8 mouse cellular contexts compared by ENCODE assay signal in genomic region chr4:88438990-88439329, GRCm38 (mm10). TPM values are rescaled to one million over a fixed set of nuclear protein-coding genes. Genes with fewer than 3 reads are reported as not detected.
A peak's percentile ranks its signal among the peaks of the same experiment; 100 is the strongest.
DNase-seq lines count a peak whose midpoint lies in the region; ATAC-seq and TF ChIP-seq lines count a peak whose summit lies in the region.

No protein-coding gene starts in this region.

- H3K27ac ChIP-seq in kidney, embryonic 16.5 days (ENCODE audit: low read length), result peak overlapping the region; percentile 89
- peak overlapping the region; percentile 63; the same call in 1 of the 2 replicates for H3K27ac ChIP-seq in embryonic facial prominence, embryonic 15.5 days (replicated peaks)
- no peak overlapping the region for H3K27ac ChIP-seq in limb, embryonic 11.5 days (replicated peaks; ENCODE audit: low read depth, low read length)

- H3ac ChIP-seq in myocyte (ENCODE audit: control insufficient read depth, insufficient read length), result no peak overlapping the region

- WGBS in kidney, embryonic 16.5 days, result 9% methylated on average over 4 of the region's 4 CpGs
- 7% methylated on average over 4 of the region's 4 CpGs for WGBS in embryonic facial prominence, embryonic 15.5 days
- 16% methylated on average over 4 of the region's 4 CpGs for WGBS in limb, embryonic 11.5 days

- no peaks in the 10 kb centered on the region for H3K9me3 ChIP-seq in kidney, embryonic 16.5 days (ENCODE audit: low read length)
- no peaks in the 10 kb centered on the region for H3K9me3 ChIP-seq in embryonic facial prominence, embryonic 15.5 days (replicated peaks)
- H3K9me3 ChIP-seq in limb, embryonic 11.5 days (ENCODE audit: control insufficient read depth, low read length), result no peaks in the 10 kb centered on the region

- peak overlapping the region; percentile 50 for H3K4me3 ChIP-seq in kidney, embryonic 16.5 days (ENCODE audit: low read length)
- H3K4me3 ChIP-seq in embryonic facial prominence, embryonic 15.5 days (replicated peaks), result peak overlapping the region; percentile 46
- H3K4me3 ChIP-seq in limb, embryonic 11.5 days (ENCODE audit: low read depth, low read length), result peak overlapping the region; percentile 32
- H3K4me3 ChIP-seq in myocyte, result peak overlapping the region; percentile 6

- no peak for TF ChIP-seq POLR2A in myocyte (IDR thresholded peaks at IDR 0.05; ENCODE audit: insufficient read length, low read depth)

- peaks cover 21% of the 10 kb centered on the region for H3K4me1 ChIP-seq in kidney, embryonic 16.5 days (ENCODE audit: insufficient read depth, low read length)
- H3K4me1 ChIP-seq in embryonic facial prominence, embryonic 15.5 days, result peaks cover 14% of the 10 kb centered on the region
- peaks cover 11% of the 10 kb centered on the region for H3K4me1 ChIP-seq in limb, embryonic 11.5 days (ENCODE audit: control insufficient read depth, insufficient read depth, low read length)

- H3K9ac ChIP-seq in kidney, embryonic 16.5 days (replicated peaks; ENCODE audit: low read length), result peak overlapping the region; percentile 70; the same call in 1 of the 2 replicates
- peak overlapping the region; percentile 29; the same call in 1 of the 2 replicates for H3K9ac ChIP-seq in embryonic facial prominence, embryonic 15.5 days
- H3K9ac ChIP-seq in limb, embryonic 11.5 days (ENCODE audit: low read length), result no peak overlapping the region

- H3K79me2 ChIP-seq in myocyte (ENCODE audit: control insufficient read depth, insufficient read depth), result no peaks in the 10 kb centered on the region

- ATAC-seq in kidney, embryonic 16.5 days (ENCODE audit: low FRiP score, low TSS enrichment), result no peak
- no peak for ATAC-seq in embryonic facial prominence, embryonic 15.5 days (ENCODE audit: insufficient number of reproducible peaks, low FRiP score, low TSS enrichment, low read depth)
- peak; percentile 17; the same call in 1 of the 2 replicates for ATAC-seq in limb, embryonic 11.5 days (ENCODE audit: insufficient number of reproducible peaks, low FRiP score, low TSS enrichment, low read depth)

- H3K27me3 ChIP-seq in kidney, embryonic 16.5 days (ENCODE audit: insufficient read depth, low read length), result no peaks in the 10 kb centered on the region
- no peaks in the 10 kb centered on the region for H3K27me3 ChIP-seq in embryonic facial prominence, embryonic 15.5 days
- no peaks in the 10 kb centered on the region for H3K27me3 ChIP-seq in limb, embryonic 11.5 days (ENCODE audit: control insufficient read depth, insufficient read depth, low read length)
- H3K27me3 ChIP-seq in myocyte (ENCODE audit: control insufficient read depth, insufficient read depth, insufficient read length), result no peaks in the 10 kb centered on the region

- peak overlapping the region; percentile 66 for H3K4me2 ChIP-seq in kidney, embryonic 16.5 days (replicated peaks; ENCODE audit: low read depth, low read length)
- H3K4me2 ChIP-seq in embryonic facial prominence, embryonic 15.5 days (replicated peaks), result peak overlapping the region; percentile 67
- H3K4me2 ChIP-seq in limb, embryonic 11.5 days (ENCODE audit: low read depth, severe bottlenecking), result peak overlapping the region; percentile 72
- peak overlapping the region; percentile 71 for H3K4me2 ChIP-seq in myocyte (ENCODE audit: low read depth)

- H3K36me3 ChIP-seq in kidney, embryonic 16.5 days (ENCODE audit: insufficient read depth, low read length), result no peaks in the 10 kb centered on the region
- no peaks in the 10 kb centered on the region for H3K36me3 ChIP-seq in embryonic facial prominence, embryonic 15.5 days
- no peaks in the 10 kb centered on the region for H3K36me3 ChIP-seq in limb, embryonic 11.5 days (ENCODE audit: control insufficient read depth, insufficient read depth, low read length)
- H3K36me3 ChIP-seq in myocyte (ENCODE audit: control insufficient read depth, insufficient read depth), result no peaks in the 10 kb centered on the region

- DNase-seq in kidney, adult 8-10 months, result no peak
- DNase-seq in limb, embryonic 11.5 days (ENCODE audit: low spot score), result no peak
- DNase-seq in cerebellum, adult 11-12 months, result no peak
- DNase-seq in adrenal gland, adult 8-10 months, result no peak
- DNase-seq in cerebellum, adult 9-11 months, result no peak

TF ChIP-seq in myocyte, 11 proteins besides CTCF, POLR2A, EP300 and RAD21:
- no peak for TF ChIP-seq MAX (IDR thresholded peaks at IDR 0.05; ENCODE audit: low read depth)
- no peak for TF ChIP-seq TCF3 (IDR thresholded peaks at IDR 0.05; ENCODE audit: insufficient read length, low read depth)
- no peak for TF ChIP-seq MYOD1 (IDR thresholded peaks at IDR 0.05; ENCODE audit: control insufficient read depth in 1 of 3, insufficient read length in 2 of 3, low read depth in 2 of 3)
- no peak for TF ChIP-seq TCF12 (IDR thresholded peaks at IDR 0.05; ENCODE audit: insufficient read depth, poor library complexity, severe bottlenecking)
- TF ChIP-seq REST (IDR thresholded peaks at IDR 0.05; ENCODE audit: insufficient read depth, insufficient read length), result no peak
- TF ChIP-seq CEBPB (IDR thresholded peaks at IDR 0.05; ENCODE audit: insufficient read depth, poor library complexity, severe bottlenecking), result no peak
- TF ChIP-seq POLR2AphosphoS2 (IDR thresholded peaks at IDR 0.05; ENCODE audit: insufficient read length, low read depth), result no peak
- TF ChIP-seq USF1 (IDR thresholded peaks at IDR 0.05; ENCODE audit: low read depth), result no peak
- TF ChIP-seq E2F4 (IDR thresholded peaks at IDR 0.05; ENCODE audit: insufficient read depth), result no peak
- no peak for TF ChIP-seq MYOG (IDR thresholded peaks at IDR 0.05; ENCODE audit: control insufficient read depth in 1 of 3, insufficient read depth in 1 of 3, insufficient read length in 2 of 3, low read depth in 2 of 3)
- no peak for TF ChIP-seq SRF (IDR thresholded peaks at IDR 0.05; ENCODE audit: control insufficient read depth, insufficient read length, low read depth)

RNA-seq across cellular contexts. Expression of gene Hacd4, which starts 0.2 kb away (rescaled TPM):
- 20.3 and 21.1 TPM in 2 replicates for polyA plus RNA-seq in kidney, embryonic 16.5 days (2015; fragmentation: Nextera tagmentation; extraction: Ambion mirVana)
- polyA plus RNA-seq in embryonic facial prominence, embryonic 15.5 days (2015; fragmentation: Nextera tagmentation; extraction: Ambion mirVana), result 11.8 and 12.1 TPM in 2 replicates
- 3.4 and 3.5 TPM in 2 replicates for polyA plus RNA-seq in limb, embryonic 11.5 days (2014; fragmentation: Nextera tagmentation; extraction: Ambion mirVana)
- 2.4 TPM for polyA plus RNA-seq in myocyte (2012; fragmentation: generic; extraction: Trizol)
- 1 to 10 TPM; 3.3 to 6.9 (median 5.0) TPM for total RNA-seq in adrenal gland, adult 8-10 months (2022)
